Mouse (Mus musculus) urinary bladder, postnatal 36 days (tissue): ENCODE data around the gene Sgcb.
"Not testable (repeated sequence)": the region's sequence is repeated elsewhere in the genome, so short reads cannot be mapped to it uniquely, and the experiment has no call there.

ENCODE experiments used
- DNase-seq, 2 experiments: peaks; one replicate each; pipeline ENCODE4 v3.0.0; 2022; ENCODE audit warnings: low spot score in 2 of 2, mixed read lengths in 1 of 2

The Sgcb gene

DNA sequence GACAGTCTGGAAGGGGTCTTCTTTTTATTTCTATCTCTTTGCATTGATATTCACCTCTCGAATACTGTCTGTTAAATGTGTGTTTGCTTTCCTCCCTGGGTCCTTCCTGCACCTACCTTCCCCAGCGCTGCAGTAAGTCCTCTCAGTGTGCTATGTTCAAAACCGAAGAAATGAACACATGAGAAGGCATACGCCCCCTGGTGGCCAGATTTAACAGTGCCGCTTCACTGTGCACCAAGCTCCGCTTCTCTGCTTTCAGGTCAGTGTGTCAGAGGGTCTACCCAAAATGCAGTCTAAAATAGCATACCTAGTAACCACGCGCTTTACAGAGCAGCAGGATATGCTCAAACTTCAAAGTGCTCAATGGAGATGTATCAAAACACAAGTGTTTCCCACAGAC lies 14.4 kb downstream of the Sgcb start:
- peak; percentile 37 to 58 for DNase-seq

DNA sequence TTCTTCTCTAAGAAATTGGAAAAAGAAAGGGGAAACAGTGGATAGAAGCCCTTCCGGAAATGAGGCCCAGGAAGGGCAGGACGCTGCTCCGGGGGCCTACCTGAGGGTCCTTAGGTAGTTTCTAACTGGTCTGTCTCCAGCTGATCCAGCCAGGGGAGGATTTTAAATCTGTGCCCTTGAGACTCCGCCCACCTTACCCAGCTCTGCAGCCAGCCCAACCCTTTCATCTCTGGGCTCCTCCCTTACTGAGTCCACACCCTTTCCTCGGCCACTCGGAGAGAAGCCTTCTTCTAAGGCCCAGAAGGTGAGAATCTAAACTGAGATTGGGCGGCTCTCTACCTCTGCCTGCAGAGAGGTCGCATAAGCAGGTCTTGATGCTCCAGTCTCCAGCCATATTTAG lies 15.3 kb downstream of the Sgcb start, which contains the start of gene Lrrc66:
Lrrc66 (minus strand) TSS at position 236 of the 400 bp plus-strand sequence.
- no peak for DNase-seq

DNA sequence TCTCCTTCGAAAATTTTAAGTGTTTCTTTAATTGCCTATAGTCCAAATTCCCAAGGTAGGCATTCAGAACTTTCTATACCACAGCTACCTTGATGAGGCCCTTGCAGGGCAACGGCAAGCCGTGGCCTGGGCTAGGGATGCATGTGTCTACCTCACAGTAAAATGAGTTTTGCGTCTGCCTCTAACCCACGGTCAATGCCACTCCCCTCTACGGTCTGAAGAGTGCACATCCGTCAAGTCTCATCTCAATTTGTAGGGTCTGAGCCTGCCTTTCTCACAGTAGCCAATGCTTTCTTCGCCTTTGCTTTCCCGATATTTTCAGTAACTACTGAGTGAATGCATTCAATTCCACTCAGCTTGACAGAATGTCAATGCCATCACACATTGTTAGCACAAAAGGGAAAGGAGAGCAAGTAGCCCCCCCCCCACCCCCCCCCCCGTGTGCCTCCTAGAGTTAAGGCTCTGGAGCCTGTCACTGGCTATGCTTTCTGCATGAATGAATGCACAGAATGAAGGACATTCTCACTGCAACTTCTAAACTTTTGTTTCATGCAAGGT lies 16.5 kb downstream of the Sgcb start:
- DNase-seq, result no peak

- no peak for DNase-seq
These were observed 17.4 kb downstream of the Sgcb start for GRCm38 (mm10) chr5:73630141-73630540.

DNA sequence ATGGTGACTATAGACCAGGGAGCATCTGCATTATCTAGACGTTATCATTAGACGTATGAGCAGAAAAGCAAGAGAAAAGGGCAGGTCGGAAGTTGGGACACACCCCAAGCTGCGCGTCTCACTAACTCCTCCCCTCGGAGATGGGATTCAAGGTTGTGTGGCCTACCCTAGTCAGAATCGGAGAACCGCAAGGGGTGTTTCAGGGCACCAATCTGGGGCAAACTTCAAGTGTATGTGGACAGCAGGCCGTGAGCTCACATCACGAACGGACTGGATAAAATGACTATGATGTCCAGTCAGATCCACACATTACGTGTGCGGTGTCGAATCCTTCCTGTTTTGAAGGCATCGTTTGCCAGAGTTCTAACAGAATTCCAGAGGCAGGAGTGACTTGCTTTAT lies 19.6 kb downstream of the Sgcb start:
- no peak for DNase-seq

- no peak for DNase-seq
These were observed 20.0 kb downstream of the Sgcb start for GRCm38 (mm10) chr5:73627559-73627958.

DNA sequence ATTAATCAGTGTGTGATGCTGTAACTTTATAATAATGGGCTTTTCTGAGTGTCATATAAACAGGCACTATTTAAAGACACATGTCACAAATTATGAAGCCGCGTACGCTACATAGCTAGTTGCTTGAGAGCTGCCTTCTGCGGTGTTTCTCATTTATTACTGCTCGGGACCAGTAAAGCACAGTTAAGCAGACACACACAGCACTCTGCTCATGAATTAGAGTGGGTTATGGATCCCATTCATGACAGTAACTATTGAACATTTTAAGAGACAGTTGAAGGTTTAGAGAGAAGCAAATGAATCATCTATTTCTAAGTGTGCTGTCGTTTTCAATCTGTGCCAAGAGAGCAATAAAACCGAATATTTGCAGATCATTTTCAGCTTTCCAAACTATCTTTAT lies 20.7 kb downstream of the Sgcb start:
- DNase-seq, result no peak

DNA sequence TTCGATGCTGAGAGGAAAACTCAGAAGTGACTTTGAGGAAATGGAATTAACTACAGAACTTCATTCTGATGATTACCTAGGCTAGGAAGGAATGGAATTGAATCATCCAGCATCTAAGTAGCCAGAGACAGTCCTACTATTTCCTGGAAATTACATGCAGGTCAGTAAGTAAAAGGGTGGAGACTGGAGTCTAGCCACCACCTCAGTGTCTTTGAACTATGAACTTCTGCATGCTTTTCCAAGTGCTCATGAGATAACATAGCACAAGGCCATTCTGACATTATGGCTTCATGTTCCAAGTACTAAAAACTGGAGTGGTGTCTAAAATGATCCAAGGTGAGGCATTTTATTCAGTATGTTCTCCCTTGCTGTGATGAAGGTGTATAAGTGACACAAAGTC lies 22.1 kb downstream of the Sgcb start:
- DNase-seq, result no peak

DNA sequence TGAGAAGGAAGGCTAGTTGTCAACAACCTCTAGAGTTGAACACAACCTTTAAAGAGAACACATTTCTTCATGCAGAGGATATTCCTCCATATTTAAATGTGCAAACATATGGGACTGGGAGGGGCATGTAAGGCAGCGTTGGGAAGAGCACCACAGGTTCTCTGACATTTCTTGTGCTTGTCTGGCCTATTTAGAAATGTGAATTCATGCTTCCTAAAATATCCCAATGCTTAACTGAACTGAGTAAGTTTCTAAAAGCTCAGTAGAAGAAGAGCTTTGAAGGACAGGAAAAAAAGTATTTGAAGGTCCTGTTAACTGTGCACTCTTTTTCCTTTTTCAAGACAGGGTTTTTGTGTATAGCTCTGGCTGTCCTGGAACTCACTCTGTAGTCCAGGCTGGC lies 28.6 kb downstream of the Sgcb start:
- DNase-seq, result no peak

DNA sequence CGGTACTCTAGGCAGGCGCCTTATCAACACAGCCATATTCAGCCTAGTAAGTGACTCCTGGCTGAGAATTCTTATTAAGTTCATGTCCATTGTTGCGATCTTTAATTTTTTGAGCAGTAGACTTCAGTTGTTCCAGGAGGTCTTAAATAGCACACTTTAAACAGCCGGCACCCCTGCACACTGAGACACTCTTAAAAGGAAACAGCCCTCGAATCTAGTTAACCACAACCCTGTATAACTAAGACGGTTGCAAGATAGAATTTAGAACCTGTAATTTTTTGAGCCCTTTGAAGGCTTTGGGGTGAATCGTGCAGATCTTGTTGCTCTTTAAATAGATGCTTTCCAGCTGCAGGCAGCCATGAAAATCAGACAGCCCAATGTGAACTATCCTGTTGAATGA lies 32.4 kb downstream of the Sgcb start:
- DNase-seq, result no peak

DNA sequence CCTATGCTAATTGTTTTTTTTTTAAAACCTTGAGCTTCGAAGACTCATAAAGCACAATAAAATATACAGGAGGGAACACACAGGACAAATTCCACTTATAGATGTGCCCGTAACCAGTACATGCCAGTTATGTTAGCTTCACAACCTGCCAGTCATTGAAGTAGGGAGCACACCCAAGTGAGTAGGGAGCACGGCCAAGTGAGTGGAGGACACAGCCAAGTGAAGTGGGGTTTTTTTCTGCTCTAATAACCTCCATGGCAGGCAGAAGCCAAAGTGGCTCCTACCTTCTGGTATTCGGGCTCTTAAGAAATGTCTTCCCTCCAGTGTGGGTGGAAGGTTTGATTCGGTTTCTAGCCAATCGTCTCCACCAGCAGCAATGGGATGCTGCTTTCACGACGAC lies 34.3 kb downstream of the Sgcb start:
- DNase-seq, result no peak

DNA sequence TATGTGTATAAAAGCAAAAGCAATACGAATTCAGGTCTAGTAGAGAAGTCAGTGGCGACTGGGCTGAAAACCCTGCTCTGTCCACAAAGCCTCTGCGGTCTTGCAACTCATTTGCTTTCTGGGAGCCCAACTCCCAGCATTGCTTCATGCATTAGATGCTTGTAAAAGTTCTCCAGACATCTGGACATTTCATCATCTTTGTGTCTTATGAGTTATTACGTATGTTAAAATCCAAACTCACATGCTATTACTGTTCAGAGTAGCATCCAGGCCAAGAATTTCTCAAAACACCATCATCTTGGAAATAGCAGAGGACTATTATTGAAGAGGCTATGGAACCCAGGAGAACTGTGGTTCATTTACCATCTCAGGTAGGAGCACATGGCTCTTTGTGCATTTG lies 36.5 kb downstream of the Sgcb start:
- DNase-seq, result no peak

DNA sequence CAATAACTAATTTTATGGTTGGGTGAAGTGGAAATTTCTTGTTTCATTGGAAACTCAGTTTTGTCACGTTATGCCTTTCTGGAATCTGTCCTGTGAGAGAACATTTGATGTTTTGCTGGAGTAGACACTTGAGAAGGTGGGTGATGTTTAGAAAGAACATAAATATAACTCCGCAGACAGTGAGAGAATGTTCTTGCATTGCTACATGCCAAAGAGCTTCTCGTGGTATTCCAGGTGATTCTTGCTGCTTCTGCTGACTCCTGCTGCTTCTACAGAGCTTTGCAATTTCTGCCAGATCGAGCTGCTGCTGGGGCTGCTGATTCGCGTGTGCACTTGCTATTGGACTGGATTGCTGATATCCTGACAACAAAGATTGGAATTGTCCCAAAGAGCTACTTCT lies 42.6 kb downstream of the Sgcb start:
- no peak for DNase-seq

GRCm38 (mm10) chr5:73604542-73604941 lies 43.0 kb downstream of the Sgcb start:
- no peak for DNase-seq

GRCm38 (mm10) chr5:73602865-73603264 lies 44.7 kb downstream of the Sgcb start:
- no peak for DNase-seq

DNA sequence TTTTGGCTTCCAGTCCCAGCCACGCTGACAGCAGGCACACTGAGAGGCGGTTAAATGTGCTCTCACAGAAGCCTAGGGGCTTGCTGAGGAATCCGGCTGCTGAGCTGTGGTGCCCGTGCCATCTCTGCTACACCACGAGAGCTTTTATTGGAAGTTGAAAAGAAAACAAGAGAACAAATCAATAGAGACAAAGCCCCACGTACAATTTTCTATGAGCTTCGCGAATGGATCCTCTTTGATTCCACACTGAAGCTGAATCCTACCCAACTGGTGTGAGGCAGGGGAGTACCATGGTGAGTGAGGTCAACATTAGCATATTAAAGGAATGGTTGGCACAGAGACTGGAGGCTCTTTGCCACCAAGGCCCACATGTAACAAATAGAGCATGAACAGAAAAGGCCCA lies 46.2 kb downstream of the Sgcb start:
- no peak for DNase-seq

DNA sequence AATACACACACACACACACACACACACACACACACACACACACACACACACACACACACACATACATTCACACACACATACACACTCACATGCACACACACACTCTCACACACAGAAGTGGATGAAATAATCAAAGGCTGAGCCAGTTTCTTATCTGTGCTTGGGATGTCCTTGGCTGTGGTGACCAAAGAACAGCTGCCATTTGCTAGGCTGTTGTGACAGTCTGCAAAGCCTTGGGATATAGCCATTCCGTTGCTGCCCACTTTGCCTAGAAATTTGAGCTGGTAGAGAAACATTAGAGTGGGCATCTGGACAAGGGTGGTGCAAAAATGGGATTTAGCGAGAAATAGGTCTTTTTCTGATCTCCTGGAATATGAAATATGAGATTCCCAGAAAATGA lies 47.6 kb downstream of the Sgcb start:
- DNase-seq, result no peak

DNA sequence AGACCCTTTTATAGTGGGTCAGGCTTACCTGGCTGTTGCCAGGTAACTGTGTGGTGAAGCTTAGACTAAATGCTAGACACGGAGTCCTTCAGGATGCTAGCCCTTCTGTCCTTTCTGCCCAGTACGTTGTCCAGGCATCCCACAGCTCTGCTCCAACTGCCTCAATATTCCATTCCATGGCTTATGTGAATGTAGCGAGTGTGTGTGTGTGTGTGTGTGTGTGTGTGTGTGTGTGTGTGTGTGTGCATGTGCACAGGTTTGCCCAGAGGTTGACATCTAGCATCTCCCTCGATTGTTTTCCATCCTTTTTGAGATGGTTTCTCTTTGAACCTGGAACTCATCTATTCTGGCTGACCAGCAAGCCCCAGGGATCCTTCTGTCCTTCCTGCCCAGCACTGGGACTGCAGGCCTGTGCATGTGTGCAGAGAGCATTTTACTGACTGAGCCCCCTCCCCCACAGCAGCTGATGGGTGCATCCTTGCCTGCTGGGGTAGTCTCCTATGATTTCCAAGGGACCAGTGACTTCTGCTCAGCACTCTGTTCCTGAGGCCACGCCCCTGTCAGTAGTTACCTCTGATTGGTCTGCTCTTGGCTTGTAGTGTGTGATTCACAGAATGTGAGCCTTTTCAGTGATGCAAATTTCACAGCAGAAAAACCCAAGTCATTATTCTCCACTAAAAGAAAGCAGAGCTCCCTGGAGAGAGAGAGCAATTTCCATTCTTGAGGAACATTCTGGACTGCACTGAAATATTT lies 48.5 kb downstream of the Sgcb start:
- DNase-seq, result no peak

GRCm38 (mm10) chr5:73587119-73587518 lies 60.5 kb downstream of the Sgcb start:
- no peak for DNase-seq

- no peak for DNase-seq
These were observed 61.0 kb downstream of the Sgcb start for GRCm38 (mm10) chr5:73586597-73586996.

DNA sequence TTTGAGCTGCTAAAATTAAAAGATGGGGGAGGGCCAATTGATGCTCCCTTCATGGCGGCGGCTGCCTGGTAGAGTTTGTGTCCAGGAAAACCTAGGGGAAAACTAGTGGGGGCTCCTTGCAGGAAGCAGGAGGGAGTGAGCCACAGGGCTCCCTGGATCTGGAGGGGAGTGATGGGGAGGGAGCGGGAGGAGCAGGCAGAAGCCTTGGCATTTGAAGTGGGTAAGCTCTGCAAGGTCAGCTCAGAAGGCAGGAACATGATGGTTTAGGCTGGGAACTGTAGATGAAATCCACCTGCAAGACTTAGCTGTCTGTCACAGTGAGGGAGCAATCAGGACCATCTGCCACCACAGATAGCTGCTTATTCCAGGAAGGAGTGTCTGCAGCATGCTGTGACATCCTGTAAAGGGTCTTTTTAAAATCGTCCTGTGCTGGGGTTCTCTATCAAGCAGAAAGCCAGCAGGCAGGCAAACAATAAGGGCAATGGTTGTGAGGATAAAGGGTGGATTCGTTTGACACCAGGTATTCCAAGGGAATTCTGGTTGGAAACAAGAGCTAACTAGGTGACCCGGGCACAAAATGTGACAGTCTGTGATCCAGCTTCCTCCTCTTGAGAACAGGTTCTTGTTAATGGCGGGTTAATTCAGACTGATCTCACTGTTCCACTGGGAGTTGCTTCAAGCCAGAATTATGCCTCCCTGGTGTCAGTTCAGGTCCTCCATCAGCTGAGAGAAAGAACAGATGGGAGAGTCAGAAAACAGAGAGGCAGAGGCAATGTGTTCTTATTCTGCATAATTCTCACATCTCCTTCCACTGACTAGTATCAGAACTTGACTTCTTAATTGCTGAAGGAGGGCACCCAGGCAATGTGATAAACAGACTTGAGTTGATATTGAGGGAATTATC lies 62.1 kb downstream of the Sgcb start:
- DNase-seq, result no peak

- DNase-seq, result not testable (repeated sequence)
These were observed 63.6 kb downstream of the Sgcb start for GRCm38 (mm10) chr5:73584011-73584410.
